25 mouse cellular contexts compared by ENCODE assay signal in genomic region chr10:105579318-105579717, GRCm38 (mm10). TPM values are rescaled to one million over a fixed set of nuclear protein-coding genes. Genes with fewer than 3 reads are reported as not detected.
DNase-seq lines count a peak whose midpoint lies in the region; ATAC-seq lines count a peak whose summit lies in the region.
"Had no signal": no experiment of that assay in that cellular context is flagged by ENCODE, and none has a peak within 500 bp of the region (broad histone marks: within the 10 kb centered on the region; RNA-seq: fewer than 3 reads in every experiment).

No protein-coding gene starts in this region.

- DNase-seq in heart, adult 8-10 months (ENCODE audit: low spot score): peak; percentile 47
- DNase-seq in kidney, postnatal 36 days: peak; percentile 5 to 18
- DNase-seq in kidney, adult 18-20 months: no peak
- DNase-seq in urinary bladder, postnatal 14 days (ENCODE audit: low spot score): peak; percentile 14
- no peak for DNase-seq in urinary bladder, postnatal 36 days (ENCODE audit: low spot score in 2 of 2)
- peak; percentile 57 for DNase-seq in lung, postnatal 36 days
- DNase-seq: adrenal gland, postnatal 10 days; B cell, adult 2 months; cerebellum, adult 2 months; cerebellum, postnatal 25 days; embryo, embryonic 11 days; liver, postnatal 0 days; thymus, adult 18-20 months; thymus, postnatal 36 days had no signal

- no peaks in the 10 kb centered on the region for H3K27me3 ChIP-seq in heart, embryonic 12.5 days (replicated peaks)
- H3K27me3 ChIP-seq: CH12.LX; embryonic facial prominence, embryonic 13.5 days; heart, embryonic 15.5 days; midbrain, embryonic 12.5 days; neural tube, embryonic 15.5 days had no signal

- H3K36me3 ChIP-seq in heart, embryonic 12.5 days: no peaks in the 10 kb centered on the region
- H3K36me3 ChIP-seq: embryonic facial prominence, embryonic 13.5 days; heart, embryonic 15.5 days; limb, embryonic 10.5 days; midbrain, embryonic 12.5 days; neural tube, embryonic 15.5 days had no signal

- no peaks in the 10 kb centered on the region for H3K9me3 ChIP-seq in heart, embryonic 12.5 days (replicated peaks)
- H3K9me3 ChIP-seq: embryonic facial prominence, embryonic 13.5 days; heart, embryonic 15.5 days; limb, embryonic 10.5 days; midbrain, embryonic 12.5 days; neural tube, embryonic 15.5 days had no signal

- H3K4me2 ChIP-seq in heart, embryonic 12.5 days: no peak overlapping the region
- H3K4me2 ChIP-seq: embryonic facial prominence, embryonic 13.5 days; heart, embryonic 15.5 days; midbrain, embryonic 12.5 days; neural tube, embryonic 15.5 days had no signal

- 27% methylated on average over 2 of the region's 2 CpGs for WGBS in heart, embryonic 12.5 days

- no peak for ATAC-seq in heart, embryonic 12.5 days (ENCODE audit: insufficient number of reproducible peaks, low FRiP score)
- ATAC-seq in erythroblast, adult 5-6 weeks (replicated peaks; ENCODE audit: low FRiP score, poor library complexity, severe bottlenecking): no peak
- ATAC-seq: forebrain, embryonic 14.5 days; hindbrain, embryonic 16.5 days; intestine, embryonic 16.5 days; liver, postnatal 0 days had no signal

- peaks cover 6% of the 10 kb centered on the region; the same call in 1 of the 2 replicates for H3K4me1 ChIP-seq in heart, embryonic 12.5 days (replicated peaks)
- H3K4me1 ChIP-seq: midbrain, embryonic 12.5 days had no signal

- H3K4me3 ChIP-seq in heart, embryonic 12.5 days: no peak overlapping the region
- H3K4me3 ChIP-seq: embryonic facial prominence, embryonic 13.5 days; heart, embryonic 15.5 days; limb, embryonic 10.5 days; midbrain, embryonic 12.5 days; neural tube, embryonic 15.5 days had no signal

- no peak overlapping the region for H3K9ac ChIP-seq in heart, embryonic 12.5 days
- H3K9ac ChIP-seq: embryonic facial prominence, embryonic 13.5 days; heart, embryonic 15.5 days; liver, postnatal 0 days; midbrain, embryonic 12.5 days; neural tube, embryonic 15.5 days had no signal

- H3K27ac ChIP-seq in heart, embryonic 12.5 days (ENCODE audit: poor library complexity, severe bottlenecking): no peak overlapping the region
- H3K27ac ChIP-seq: embryonic facial prominence, embryonic 13.5 days; heart, embryonic 15.5 days; limb, embryonic 10.5 days; midbrain, embryonic 12.5 days; neural tube, embryonic 15.5 days had no signal

RNA-seq across cellular contexts. Expression of gene Tmtc2, which starts 5.1 kb away (rescaled TPM):
- 1 to 10 TPM; 3.4 to 6.5 (median 4.2) TPM for total RNA-seq in heart, adult 8-10 months (2022)
- 7.0 and 7.6 TPM in 2 replicates for polyA plus RNA-seq in heart, embryonic 12.5 days (2016; fragmentation: Nextera tagmentation; extraction: Ambion mirVana)
- not detected in 2 replicates for total RNA-seq in erythroblast, adult 5-6 weeks (2015; ENCODE audit: low replicate concordance)
- total RNA-seq in erythroblast, adult 5-6 weeks (2017; ENCODE audit: low replicate concordance): 1.4 TPM in 1 of 2 replicates, not detected in the other
- total RNA-seq: CH12.LX had no signal

Comparison
In these comparisons a context has a peak if more than half of its experiments do, and no peak if none do; other contexts are left out.
1. DNase-seq: peak in heart, adult 8-10 months (single experiment), kidney, postnatal 36 days (2 of 2), urinary bladder, postnatal 14 days (single experiment) and lung, postnatal 36 days (single experiment); none in kidney, adult 18-20 months (single experiment) and urinary bladder, postnatal 36 days (0 of 2).